Mouse (Mus musculus) splenic B cell, adult 2 months (primary cell): ENCODE measurements at regions not wholly inside any gene's neighbourhood (a gene's known extent, or its start where the extent isn't known, plus 50 kb on each side); places are given as distances from the start of the nearest gene placed in this dataset.
A peak's percentile ranks its signal among the peaks of the same experiment; 100 is the strongest.
"Not testable (repeated sequence)": the region's sequence is repeated elsewhere in the genome, so short reads cannot be mapped to it uniquely, and the experiment has no call there.

Experiments used
- DNase-seq: peaks from one replicate; pipeline ENCODE4 v3.0.0-alpha.2; 2011; ENCODE audit warnings: low read depth, low spot score
- H3K27me3 ChIP-seq: 2 replicates; pipeline ENCODE4 v1.6.1; 2012; ENCODE audit warnings: mild to moderate bottlenecking, low read length, moderate library complexity, mixed read lengths; ENCODE audit not compliant: control insufficient read depth, poor library complexity, insufficient read depth, severe bottlenecking
- H3K36me3 ChIP-seq: 2 replicates; pipeline ENCODE4 v1.6.1; 2012; ENCODE audit warnings: mild to moderate bottlenecking, low read length, moderate library complexity, mixed read lengths; ENCODE audit not compliant: control insufficient read depth, poor library complexity, insufficient read depth, severe bottlenecking

- DNase-seq = no peak
- Histone ChIP-seq H3K27me3 (no peaks in the 10 kb centered on the region), H3K36me3 (no peaks in the 10 kb centered on the region)
These were observed 195.5 kb downstream of the Cd47 start for GRCm38 (mm10) chr16:49995822-49996221.

GRCm38 (mm10) chr16:49996593-49996992 is 196.3 kb downstream of the Cd47 start:
- DNase-seq = no peak
- H3K27me3 ChIP-seq = no peaks in the 10 kb centered on the region

GRCm38 (mm10) chr16:49997040-49997439 is 196.7 kb downstream of the Cd47 start:
- DNase-seq = no peak
- Histone ChIP-seq H3K27me3 (no peaks in the 10 kb centered on the region), H3K36me3 (no peaks in the 10 kb centered on the region)

More at GRCm38 (mm10) chr16:49996593-49996992, 196.3 kb downstream of the Cd47 start:
- H3K36me3 ChIP-seq = no peaks in the 10 kb centered on the region

GRCm38 (mm10) chr16:50000805-50001204 is 200.5 kb downstream of the Cd47 start:
- Histone ChIP-seq H3K36me3 (no peaks in the 10 kb centered on the region), H3K27me3 (no peaks in the 10 kb centered on the region)
- no peak for DNase-seq

GRCm38 (mm10) chr16:50001662-50002455 is 201.5 kb downstream of the Cd47 start:
- DNase-seq = no peak
- Histone ChIP-seq H3K36me3 (no peaks in the 10 kb centered on the region), H3K27me3 (no peaks in the 10 kb centered on the region)

GRCm38 (mm10) chr16:50002456-50002788 is 202.1 kb downstream of the Cd47 start:
- no peaks in the 10 kb centered on the region for H3K27me3 ChIP-seq
- DNase-seq = no peak

GRCm38 (mm10) chr16:50009046-50009445 is 208.7 kb downstream of the Cd47 start:
- DNase-seq = no peak
- Histone ChIP-seq H3K27me3 (no peaks in the 10 kb centered on the region), H3K36me3 (no peaks in the 10 kb centered on the region)

More at GRCm38 (mm10) chr16:50002456-50002788, 202.1 kb downstream of the Cd47 start:
- no peaks in the 10 kb centered on the region for H3K36me3 ChIP-seq

- Histone ChIP-seq H3K27me3 (no peaks in the 10 kb centered on the region), H3K36me3 (no peaks in the 10 kb centered on the region)
- no peak for DNase-seq
These were observed 209.2 kb downstream of the Cd47 start for GRCm38 (mm10) chr16:50009542-50009941.

GRCm38 (mm10) chr16:50010074-50010473 is 209.7 kb downstream of the Cd47 start:
- H3K36me3 ChIP-seq = no peaks in the 10 kb centered on the region
- DNase-seq = no peak
- H3K27me3 ChIP-seq = no peaks in the 10 kb centered on the region

- no peak for DNase-seq
- Histone ChIP-seq H3K27me3 (no peaks in the 10 kb centered on the region), H3K36me3 (no peaks in the 10 kb centered on the region)
These were observed 210.2 kb downstream of the Cd47 start for GRCm38 (mm10) chr16:50010532-50010971.

- H3K27me3 ChIP-seq = no peaks in the 10 kb centered on the region
- H3K36me3 ChIP-seq = no peaks in the 10 kb centered on the region
- no peak for DNase-seq
These were observed 223.6 kb downstream of the Cd47 start for GRCm38 (mm10) chr16:50023885-50024284.

- Histone ChIP-seq H3K27me3 (no peaks in the 10 kb centered on the region), H3K36me3 (no peaks in the 10 kb centered on the region)
- DNase-seq = peak; percentile 76
These were observed 226.0 kb downstream of the Cd47 start for GRCm38 (mm10) chr16:50026100-50026884.

GRCm38 (mm10) chr16:50027189-50027588 is 226.9 kb downstream of the Cd47 start:
- Histone ChIP-seq H3K27me3 (no peaks in the 10 kb centered on the region), H3K36me3 (no peaks in the 10 kb centered on the region)
- DNase-seq = no peak

GRCm38 (mm10) chr16:50029711-50030110 is 229.4 kb downstream of the Cd47 start:
- Histone ChIP-seq H3K27me3 (no peaks in the 10 kb centered on the region), H3K36me3 (no peaks in the 10 kb centered on the region)
- no peak for DNase-seq

GRCm38 (mm10) chr16:50030355-50030754 is 230.0 kb downstream of the Cd47 start:
- H3K27me3 ChIP-seq, DNase-seq, H3K36me3 ChIP-seq: not testable (repeated sequence)
